In genomic region chr11:87763511-87763987, GRCm38 (mm10) we compare ENCODE assay signal across 8 mouse cellular contexts. TPM values are rescaled to one million over a fixed set of nuclear protein-coding genes. Genes with fewer than 3 reads are reported as not detected.
DNase-seq lines count a peak whose midpoint lies in the region; ATAC-seq and TF ChIP-seq lines count a peak whose summit lies in the region.

No protein-coding gene starts in this region.

- peak overlapping the region; percentile 95 for H3K4me2 ChIP-seq in hindbrain, embryonic 13.5 days
- H3K4me2 ChIP-seq in midbrain, embryonic 11.5 days = peak overlapping the region; percentile 98

- H3K9me3 ChIP-seq in hindbrain, embryonic 13.5 days = no peaks in the 10 kb centered on the region
- H3K9me3 ChIP-seq in midbrain, embryonic 11.5 days (ENCODE audit: control insufficient read depth, low read length) = no peaks in the 10 kb centered on the region

- TF ChIP-seq CTCF in testis, adult 2 months (IDR thresholded peaks at IDR 0.05; ENCODE audit: control insufficient read depth, insufficient read depth, insufficient replicate concordance, low read depth, low read length) = no peak

- peak; percentile 23 for DNase-seq in thymus, postnatal 14 days
- DNase-seq in thymus, postnatal 25 days = no peak
- peak; percentile 85 to 88 for DNase-seq in cerebellum, postnatal 14 days
- peak; percentile 60 to 66 for DNase-seq in layer of hippocampus, postnatal 36 days
- DNase-seq in midbrain, embryonic 11.5 days (ENCODE audit: low spot score, missing footprints) = peak; percentile 93
- no peak for DNase-seq in spleen, postnatal 14 days (ENCODE audit: low spot score in 2 of 2)

- H3K4me1 ChIP-seq in hindbrain, embryonic 13.5 days (replicated peaks) = peaks cover 59% of the 10 kb centered on the region
- peaks cover 29% of the 10 kb centered on the region for H3K4me1 ChIP-seq in midbrain, embryonic 11.5 days (ENCODE audit: control insufficient read depth, insufficient read depth, low read length)
- H3K4me1 ChIP-seq in testis, adult 2 months (ENCODE audit: control insufficient read depth, insufficient read depth, low read length) = peaks cover 21% of the 10 kb centered on the region

- ATAC-seq in hindbrain, embryonic 13.5 days (ENCODE audit: low FRiP score) = peak; percentile 77
- ATAC-seq in midbrain, embryonic 11.5 days (ENCODE audit: low FRiP score) = peak; percentile 56

- peak overlapping the region; percentile 90 for H3K9ac ChIP-seq in hindbrain, embryonic 13.5 days
- H3K9ac ChIP-seq in midbrain, embryonic 11.5 days (ENCODE audit: low read length) = peak overlapping the region; percentile 75

- 1% methylated on average over 17 of the region's 17 CpGs for WGBS in hindbrain, embryonic 13.5 days
- under 1% methylated on average over 17 of the region's 17 CpGs for WGBS in midbrain, embryonic 11.5 days

- H3K27ac ChIP-seq in hindbrain, embryonic 13.5 days = peak overlapping the region; percentile 88
- no peak overlapping the region; the same call in 1 of the 2 replicates for H3K27ac ChIP-seq in midbrain, embryonic 11.5 days (ENCODE audit: low read depth, low read length)
- H3K27ac ChIP-seq in testis, adult 2 months (ENCODE audit: control insufficient read depth, insufficient read depth, low read depth, low read length) = no peak overlapping the region

- no peak for TF ChIP-seq POLR2A in testis, adult 2 months (IDR thresholded peaks at IDR 0.05; ENCODE audit: control insufficient read depth, low read depth, low read length)

- H3K27me3 ChIP-seq in hindbrain, embryonic 13.5 days = peaks cover 43% of the 10 kb centered on the region
- H3K27me3 ChIP-seq in midbrain, embryonic 11.5 days (ENCODE audit: control insufficient read depth, insufficient read depth, low read length) = peaks cover 48% of the 10 kb centered on the region
- H3K27me3 ChIP-seq in testis, adult 2 months (ENCODE audit: control insufficient read depth, insufficient read depth, low read length) = no peaks in the 10 kb centered on the region

- peak overlapping the region; percentile 72 for H3K4me3 ChIP-seq in hindbrain, embryonic 13.5 days
- H3K4me3 ChIP-seq in midbrain, embryonic 11.5 days (ENCODE audit: low read depth, low read length) = peak overlapping the region; percentile 48
- peak overlapping the region; percentile 46 for H3K4me3 ChIP-seq in testis, adult 2 months (ENCODE audit: control insufficient read depth, low read depth, low read length)

- H3K36me3 ChIP-seq in hindbrain, embryonic 13.5 days = peaks cover 25% of the 10 kb centered on the region
- no peaks in the 10 kb centered on the region for H3K36me3 ChIP-seq in midbrain, embryonic 11.5 days (ENCODE audit: control insufficient read depth, insufficient read depth, low read length)
- no peaks in the 10 kb centered on the region for H3K36me3 ChIP-seq in testis, adult 2 months (ENCODE audit: control insufficient read depth, insufficient read depth, low read length)

RNA-seq across cellular contexts. Expression of gene Tspoap1, which starts 3.2 kb away (rescaled TPM):
- polyA plus RNA-seq in hindbrain, embryonic 13.5 days (2015; fragmentation: Nextera tagmentation; extraction: Ambion mirVana) = 40.7 and 40.8 TPM in 2 replicates
- total RNA-seq in layer of hippocampus, postnatal 36 days (2021) = 100 to 1,000 TPM; 146 to 163 TPM
- polyA plus RNA-seq in midbrain, embryonic 11.5 days (2014; fragmentation: Nextera tagmentation; extraction: Ambion mirVana) = 7.0 and 9.0 TPM in 2 replicates
- polyA plus RNA-seq in testis, adult 2 months (2012; rRNA removed) = 10.3 and 11.8 TPM in 2 replicates

RNA-seq across cellular contexts. Expression of gene Supt4a, which starts 26.2 kb away (rescaled TPM):
- polyA plus RNA-seq in hindbrain, embryonic 13.5 days (2015; fragmentation: Nextera tagmentation; extraction: Ambion mirVana) = 143 and 150 TPM in 2 replicates
- 10 to 100 TPM; 71.7 to 78.7 TPM for total RNA-seq in layer of hippocampus, postnatal 36 days (2021)
- polyA plus RNA-seq in midbrain, embryonic 11.5 days (2014; fragmentation: Nextera tagmentation; extraction: Ambion mirVana) = 148 and 163 TPM in 2 replicates
- polyA plus RNA-seq in testis, adult 2 months (2012; rRNA removed) = 50.9 and 54.9 TPM in 2 replicates

RNA-seq across cellular contexts. Expression of gene Mpo, which starts 29.8 kb away (rescaled TPM):
- polyA plus RNA-seq in hindbrain, embryonic 13.5 days (2015; fragmentation: Nextera tagmentation; extraction: Ambion mirVana) = 0.65 and 1.00 TPM in 2 replicates
- total RNA-seq in layer of hippocampus, postnatal 36 days (2021) = under 1 TPM; 0.28 to 0.60 TPM
- polyA plus RNA-seq in midbrain, embryonic 11.5 days (2014; fragmentation: Nextera tagmentation; extraction: Ambion mirVana) = 2.6 and 2.9 TPM in 2 replicates
- 1.9 and 5.5 TPM in 2 replicates for polyA plus RNA-seq in testis, adult 2 months (2012; rRNA removed)

Comparison
In these comparisons a context has a peak if more than half of its experiments do, and no peak if none do; other contexts are left out.
1. DNase-seq: peak in thymus, postnatal 14 days (single experiment), cerebellum, postnatal 14 days (2 of 2), layer of hippocampus, postnatal 36 days (2 of 2) and midbrain, embryonic 11.5 days (single experiment); none in thymus, postnatal 25 days (single experiment) and spleen, postnatal 14 days (0 of 2).
2. Peak in every context shown above with its lines, with median percentiles within 50 percentile points of each other: H3K4me3 ChIP-seq.